Mouse (Mus musculus) adrenal gland, adult (tissue): ENCODE results near the gene Zfp961.
"Not testable (repeated sequence)": the region's sequence is repeated elsewhere in the genome, so short reads cannot be mapped to it uniquely, and the experiment has no call there.

Source experiments
- DNase-seq, 2 experiments: peaks; one replicate each; pipeline ENCODE4 v3.0.0; 2022 to 2023; ENCODE audit warnings: low spot score in 1 of 2; ENCODE audit not compliant: inconsistent age in 2 of 2

Gene Zfp961

DNA sequence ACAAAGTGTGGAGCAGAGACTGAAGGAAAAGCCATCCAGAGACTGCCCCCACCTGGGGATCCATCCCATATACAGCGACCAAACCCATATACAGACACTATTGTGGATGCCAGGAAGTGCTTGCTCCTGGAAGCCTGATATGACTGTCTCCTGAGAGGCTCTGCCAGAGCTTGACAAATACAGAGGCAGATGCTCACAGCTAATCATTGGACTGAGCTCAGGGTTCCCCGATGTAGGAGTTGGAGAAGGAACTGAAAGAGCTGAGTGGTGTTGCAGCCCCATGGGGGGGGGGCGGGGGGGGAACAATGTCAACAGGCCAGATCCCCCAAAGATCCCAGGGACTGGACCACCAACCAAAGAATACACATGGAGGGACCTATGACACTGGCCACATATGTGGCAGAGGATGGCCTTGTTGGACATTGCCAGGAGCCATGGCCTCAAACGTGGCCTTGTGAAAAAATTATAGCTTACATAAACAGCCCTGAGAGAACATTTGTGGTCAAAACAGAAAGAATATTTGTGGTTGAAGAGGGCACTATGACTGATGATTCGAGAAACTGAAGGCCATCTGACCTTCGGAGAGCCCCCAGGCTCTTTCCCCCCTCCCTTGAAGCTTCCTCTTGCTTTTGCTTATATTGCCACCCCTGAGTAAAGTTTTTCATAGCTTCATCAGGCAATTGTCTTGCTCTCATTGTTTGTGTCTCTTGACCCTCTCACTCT lies 62.8 kb downstream of the Zfp961 start:
- peak; percentile 48 to 86 for DNase-seq

DNA sequence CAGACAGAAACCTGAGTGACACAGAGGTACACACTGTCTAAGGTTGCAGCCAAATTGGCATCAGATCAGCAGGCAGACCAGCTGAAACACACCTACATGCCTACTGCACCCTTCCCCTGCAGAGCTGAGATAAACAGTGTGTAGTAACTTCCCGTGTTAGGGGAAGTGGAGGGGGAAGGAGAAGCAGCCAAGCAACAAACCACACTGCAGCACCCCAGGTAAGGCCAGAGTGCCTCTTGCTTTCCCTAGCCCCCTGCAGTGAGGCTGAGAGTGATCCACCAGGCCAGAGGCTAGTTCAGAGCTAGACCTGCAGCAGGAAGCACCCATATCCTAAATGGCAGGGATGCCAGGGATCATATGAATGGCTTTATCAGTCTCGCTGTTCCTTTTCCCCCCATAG lies 66.5 kb downstream of the Zfp961 start:
- not testable (repeated sequence) for DNase-seq

DNA sequence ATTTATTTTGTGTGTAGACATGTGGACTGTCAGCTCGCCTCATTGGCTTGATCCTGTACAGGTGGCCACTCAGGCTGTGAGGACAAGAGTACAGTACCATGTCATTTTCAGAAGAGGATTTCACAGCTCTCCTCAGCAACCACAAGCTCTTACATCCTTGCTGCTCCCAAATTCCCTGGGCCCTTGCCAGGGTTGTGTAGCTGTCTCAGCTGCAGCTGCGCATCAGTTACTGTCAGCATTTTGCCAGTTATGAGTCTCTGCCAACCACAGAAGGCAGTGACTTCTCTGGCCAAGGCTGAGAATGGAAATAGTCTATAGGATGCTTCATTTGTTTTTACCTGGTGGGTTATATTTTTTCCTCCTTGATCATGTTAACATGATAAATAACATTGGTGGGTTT lies 67.3 kb downstream of the Zfp961 start:
- DNase-seq: peak in 1 of 2 experiments; percentile 55

DNA sequence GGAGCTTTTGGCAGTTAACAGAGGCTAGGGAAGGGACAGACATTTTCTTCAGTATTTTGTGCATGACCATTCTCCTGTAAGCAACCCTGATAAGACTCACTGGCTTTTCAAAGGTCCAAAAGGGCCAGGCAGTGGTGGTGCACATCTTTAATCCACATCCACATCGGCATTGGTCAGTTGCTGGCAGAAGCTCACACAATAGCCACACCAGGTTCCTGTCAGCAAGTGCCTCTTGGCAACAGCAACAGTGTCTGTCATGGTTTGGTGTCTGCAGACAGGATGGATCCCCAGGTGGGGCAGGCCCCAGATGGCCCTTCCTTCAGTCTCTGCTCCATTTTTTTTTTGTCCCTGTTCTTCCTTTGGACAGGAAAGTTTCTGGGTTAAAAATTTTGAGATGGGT lies 68.2 kb downstream of the Zfp961 start:
- DNase-seq: not testable (repeated sequence)

DNA sequence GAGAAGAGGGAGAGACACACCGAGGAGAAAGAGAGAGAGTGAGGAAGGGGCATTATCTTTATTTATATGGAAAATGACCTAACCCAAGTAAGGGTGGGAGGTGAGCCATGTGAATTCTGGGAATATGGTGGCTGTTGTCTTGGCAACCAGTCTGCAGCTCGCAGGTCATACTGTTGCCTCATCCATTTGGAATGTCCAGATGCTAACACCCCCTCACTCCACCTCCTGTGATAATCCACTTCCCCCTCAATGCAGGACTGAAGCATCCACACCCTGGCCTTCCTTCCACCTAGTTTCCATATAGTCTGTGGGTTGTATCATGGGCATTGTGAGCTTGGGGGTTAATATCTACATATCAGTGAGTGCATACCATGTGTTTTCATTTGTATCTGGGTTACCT lies 69.0 kb downstream of the Zfp961 start:
- no peak for DNase-seq

DNA sequence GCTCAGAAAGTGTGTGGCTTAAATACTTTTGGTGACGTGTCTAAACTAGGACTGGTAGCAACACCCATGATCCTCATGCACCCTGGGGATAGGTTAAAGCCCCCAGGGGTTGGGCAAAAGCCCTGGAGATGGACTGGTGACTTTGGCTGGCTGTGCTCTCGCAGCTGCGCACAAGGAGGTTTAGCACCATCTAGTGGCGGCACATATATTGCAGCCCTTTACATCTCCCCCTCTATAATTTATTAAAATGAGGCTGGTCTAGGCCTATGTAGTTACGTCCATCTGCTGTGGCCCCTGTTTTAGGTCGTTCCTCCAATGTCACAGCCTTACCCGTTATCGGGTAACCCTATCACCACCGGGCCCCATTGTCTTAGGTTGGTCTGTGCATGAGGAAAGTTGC lies 74.0 kb downstream of the Zfp961 start:
- DNase-seq: peak; percentile 34 to 79

DNA sequence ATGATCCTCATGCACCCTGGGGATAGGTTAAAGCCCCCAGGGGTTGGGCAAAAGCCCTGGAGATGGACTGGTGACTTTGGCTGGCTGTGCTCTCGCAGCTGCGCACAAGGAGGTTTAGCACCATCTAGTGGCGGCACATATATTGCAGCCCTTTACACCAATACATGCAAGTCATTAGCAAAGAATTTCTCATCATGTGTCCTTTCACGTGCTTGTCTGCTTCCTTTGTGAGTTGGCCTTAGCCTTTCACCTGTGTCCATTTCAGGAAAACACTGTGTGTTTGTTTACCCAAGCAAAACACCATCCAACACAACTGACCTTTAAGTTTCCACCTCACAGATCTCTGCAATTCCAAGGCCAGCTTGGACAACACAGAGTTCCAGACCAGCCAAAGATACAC lies 82.1 kb downstream of the Zfp961 start:
- peak; percentile 59 to 83 for DNase-seq

DNA sequence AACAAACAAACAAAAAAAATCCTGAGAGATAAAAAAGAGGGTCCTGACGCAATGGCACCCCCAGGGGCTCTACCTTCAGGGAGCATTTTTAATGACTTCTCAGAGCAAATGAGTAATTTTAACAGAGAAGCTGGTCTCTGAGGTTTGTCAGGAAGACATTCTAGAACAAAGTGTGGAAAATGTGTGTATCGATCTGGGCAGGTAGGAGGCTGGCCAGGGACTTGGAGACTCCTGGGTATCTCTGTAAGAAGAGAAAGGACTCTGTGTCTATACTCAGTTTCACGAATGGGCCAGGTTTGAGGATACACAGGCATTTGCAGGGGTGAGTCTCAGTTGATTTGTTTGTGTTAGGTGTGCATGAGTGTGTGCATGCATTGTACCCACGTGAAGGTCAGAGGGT lies 90.1 kb downstream of the Zfp961 start, which contains the start of gene Olfr372:
Olfr372 (plus strand) TSS at position 301 of the 400 bp plus-strand sequence.
- DNase-seq: not testable (repeated sequence)

DNA sequence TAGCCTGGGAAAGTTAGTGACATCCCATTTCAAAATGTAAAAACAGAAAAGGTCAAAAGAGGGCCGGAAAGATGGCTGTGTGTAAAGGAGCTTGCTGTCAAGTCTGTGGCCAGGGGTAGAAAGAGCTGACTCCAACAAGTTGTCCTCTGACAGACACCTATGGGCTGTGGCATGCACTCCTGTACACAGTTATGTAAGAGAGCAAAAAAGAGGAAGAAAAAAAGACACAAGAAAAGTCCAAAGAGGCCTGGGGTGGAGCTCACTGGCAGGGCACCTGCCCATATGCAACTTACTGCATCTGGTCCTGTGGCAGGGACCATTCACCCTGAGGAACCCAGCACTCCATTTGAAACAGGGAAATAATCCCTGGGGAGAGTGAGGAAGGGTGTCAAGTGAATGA lies 91.7 kb downstream of the Zfp961 start:
- DNase-seq: no peak
